ENCODE assay signal across 9 mouse cellular contexts in the genomic region with DNA sequence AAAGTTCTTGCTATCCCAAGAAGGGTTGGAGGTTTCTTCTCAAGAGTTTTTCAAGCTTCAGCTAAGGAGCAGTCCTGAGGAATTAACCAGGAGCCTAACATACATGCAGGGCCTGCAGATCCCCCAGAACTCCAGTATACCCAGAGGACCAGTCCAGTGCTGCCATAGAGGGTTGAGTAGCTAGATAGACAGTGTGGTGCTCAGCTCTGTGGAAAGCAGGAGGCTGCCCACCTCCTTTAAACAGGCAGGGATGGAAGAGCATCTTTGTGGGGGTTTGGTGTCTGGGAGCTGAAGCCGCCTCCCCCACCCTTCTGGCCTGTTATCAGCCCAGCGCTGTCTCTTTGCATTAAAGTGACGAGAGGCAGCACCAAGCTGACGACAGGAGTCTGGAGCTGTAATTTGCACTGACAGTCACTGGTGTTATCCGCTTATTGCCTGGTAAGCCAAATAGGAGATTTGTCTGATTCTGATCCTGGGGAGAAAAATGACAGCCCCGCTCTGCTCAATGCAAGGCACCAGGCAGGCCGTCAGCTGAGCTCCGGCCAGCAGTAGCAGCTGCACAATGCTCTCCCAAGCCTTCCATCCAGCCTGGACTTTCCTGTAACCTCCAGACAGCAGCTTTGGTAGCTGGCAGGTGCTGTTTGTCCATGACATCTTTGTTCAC. TPM values are rescaled to one million over a fixed set of nuclear protein-coding genes. Genes with fewer than 3 reads are reported as not detected.
DNase-seq lines count a peak whose midpoint lies in the region; ATAC-seq and TF ChIP-seq lines count a peak whose summit lies in the region.
"Had no signal": no experiment of that assay in that cellular context is flagged by ENCODE, and none has a peak within 500 bp of the region (broad histone marks: within the 10 kb centered on the region; RNA-seq: fewer than 3 reads in every experiment).

No protein-coding gene starts in this region.

- TF ChIP-seq CTCF in gastrocnemius, adult 2 months (IDR thresholded peaks at IDR 0.05) = no peak

- peak; percentile 74; the same call in 1 of the 2 replicates for ATAC-seq in embryonic facial prominence, embryonic 14.5 days (ENCODE audit: low read depth)
- peak; percentile 52; the same call in 1 of the 2 replicates for ATAC-seq in midbrain, embryonic 12.5 days (ENCODE audit: low FRiP score, low read depth)
- ATAC-seq in CD4-positive, CD25-positive, alpha-beta regulatory T cell, adult 4 months = no peak

- no peak overlapping the region for H3K9ac ChIP-seq in embryonic facial prominence, embryonic 14.5 days (ENCODE audit: low read depth, low read length)
- H3K9ac ChIP-seq in midbrain, embryonic 12.5 days (replicated peaks) = no peak overlapping the region

- peak overlapping the region; percentile 5; the same call in 1 of the 2 replicates for H3K27ac ChIP-seq in gastrocnemius, adult 2 months
- no peak overlapping the region for H3K27ac ChIP-seq in embryonic facial prominence, embryonic 14.5 days (replicated peaks; ENCODE audit: low read depth, low read length)
- peak overlapping the region; percentile 67 for H3K27ac ChIP-seq in midbrain, embryonic 12.5 days (replicated peaks)

- intact Hi-C loops in gastrocnemius, adult 2 months (cut with DNase I) = no loop called here
- intact Hi-C loops in gastrocnemius, postnatal 36 days (cut with DNase I) = no loop called here

- H3K9me3 ChIP-seq in embryonic facial prominence, embryonic 14.5 days (ENCODE audit: control insufficient read depth, low read length) = no peaks in the 10 kb centered on the region
- H3K9me3 ChIP-seq in midbrain, embryonic 12.5 days = no peaks in the 10 kb centered on the region

- no peak for DNase-seq in gastrocnemius, adult 2 months
- DNase-seq in gastrocnemius, postnatal 36 days = no peak
- DNase-seq in MN1 (ENCODE audit: low spot score) = peak; percentile 91
- DNase-seq in embryonic facial prominence, embryonic 14.5 days (ENCODE audit: low spot score) = peak; percentile 57
- no peak for DNase-seq in T-cell, adult 2 months (ENCODE audit: low spot score)
- no peak for DNase-seq in urinary bladder, postnatal 10 days (ENCODE audit: low spot score)
- DNase-seq: kidney, adult 8-10 months had no signal

- no peak overlapping the region for H3K4me3 ChIP-seq in gastrocnemius, adult 2 months
- H3K4me3 ChIP-seq in embryonic facial prominence, embryonic 14.5 days (ENCODE audit: low read depth, low read length) = no peak overlapping the region
- no peak overlapping the region for H3K4me3 ChIP-seq in midbrain, embryonic 12.5 days

- no peaks in the 10 kb centered on the region for H3K36me3 ChIP-seq in embryonic facial prominence, embryonic 14.5 days (ENCODE audit: control insufficient read depth, insufficient read depth, low read length)
- H3K36me3 ChIP-seq in midbrain, embryonic 12.5 days = no peaks in the 10 kb centered on the region

- no peak overlapping the region for H3K4me2 ChIP-seq in embryonic facial prominence, embryonic 14.5 days (ENCODE audit: low read depth, low read length)
- H3K4me2 ChIP-seq in midbrain, embryonic 12.5 days (replicated peaks) = 0 out of 2 replicates have a peak overlapping the region, but pooled peaks have one; percentile 9

- WGBS in embryonic facial prominence, embryonic 14.5 days = 48% methylated on average over 8 of the region's 8 CpGs
- 41% methylated on average over 8 of the region's 8 CpGs for WGBS in midbrain, embryonic 12.5 days

- H3K27me3 ChIP-seq in embryonic facial prominence, embryonic 14.5 days (replicated peaks; ENCODE audit: control insufficient read depth, insufficient read depth, low read length) = no peaks in the 10 kb centered on the region
- peaks cover 10% of the 10 kb centered on the region; the same call in 1 of the 2 replicates for H3K27me3 ChIP-seq in midbrain, embryonic 12.5 days

- H3K4me1 ChIP-seq in embryonic facial prominence, embryonic 14.5 days (ENCODE audit: control insufficient read depth, insufficient read depth, low read length) = no peaks in the 10 kb centered on the region
- H3K4me1 ChIP-seq in midbrain, embryonic 12.5 days = peaks cover 17% of the 10 kb centered on the region

RNA-seq across cellular contexts. Expression of a gene that starts 51.2 kb away (rescaled TPM):
- 10 to 100 TPM; 14.9 to 16.7 TPM for total RNA-seq in gastrocnemius, adult 2 months (2021)
- total RNA-seq in gastrocnemius, postnatal 36 days (2021) = 10 to 100 TPM; 10.4 to 11.8 TPM
- 15.8 and 17.6 TPM in 2 replicates for polyA plus RNA-seq in embryonic facial prominence, embryonic 14.5 days (2014; fragmentation: Nextera tagmentation; extraction: Ambion mirVana)
- polyA plus RNA-seq in midbrain, embryonic 12.5 days (2016; fragmentation: Nextera tagmentation; extraction: Ambion mirVana) = 15.3 and 15.4 TPM in 2 replicates
- polyA plus RNA-seq in CD4-positive, CD25-positive, alpha-beta regulatory T cell, adult 4 months (2017; shearing (Covaris generic)) = not detected

Comparison
In these comparisons a context has a peak if more than half of its experiments do, and no peak if none do; other contexts are left out.
1. DNase-seq: peak in MN1 (single experiment) and embryonic facial prominence, embryonic 14.5 days (single experiment); none in gastrocnemius, adult 2 months (single experiment), gastrocnemius, postnatal 36 days (0 of 2), T-cell, adult 2 months (single experiment) and urinary bladder, postnatal 10 days (single experiment).
2. RNA of a gene that starts 51.2 kb away (polyA plus RNA-seq): 15.8 to 17.6 TPM in embryonic facial prominence, embryonic 14.5 days and 15.3 to 15.4 TPM in midbrain, embryonic 12.5 days; not detected in CD4-positive, CD25-positive, alpha-beta regulatory T cell, adult 4 months; every median in the first group is over 10 times any median in the second.